In the genomic region with DNA sequence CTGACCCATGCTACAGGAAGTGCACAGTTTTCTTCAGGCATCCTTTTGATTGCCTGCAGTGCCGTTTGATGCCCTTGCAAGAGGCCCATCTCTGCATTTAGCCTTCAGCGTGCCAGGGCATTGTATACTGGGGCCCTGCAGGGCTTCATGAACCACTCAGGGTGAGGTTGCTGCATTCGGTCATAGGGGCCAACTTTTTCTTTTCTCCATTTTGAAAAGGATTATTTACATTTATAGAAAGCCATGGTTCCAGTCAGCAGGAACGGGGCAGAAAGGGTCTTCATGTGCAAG, we compare ENCODE assay signal across 8 mouse cellular contexts. TPM values are rescaled to one million over a fixed set of nuclear protein-coding genes. Genes with fewer than 3 reads are reported as not detected.
DNase-seq lines count a peak whose midpoint lies in the region; ATAC-seq and TF ChIP-seq lines count a peak whose summit lies in the region.

No protein-coding gene starts in this region.

- ATAC-seq in embryonic facial prominence, embryonic 13.5 days (ENCODE audit: insufficient number of reproducible peaks, insufficient read depth, low FRiP score, low TSS enrichment, low read depth), result no peak
- peak; percentile 7; the same call in 1 of the 2 replicates for ATAC-seq in intestine, embryonic 15.5 days

- peak overlapping the region; percentile 61 for H3K4me2 ChIP-seq in embryonic facial prominence, embryonic 13.5 days
- H3K4me2 ChIP-seq in intestine, embryonic 15.5 days (replicated peaks), result peak overlapping the region; percentile 91

- H3K36me3 ChIP-seq in embryonic facial prominence, embryonic 13.5 days, result 0 out of 2 replicates have a peak, but pooled peaks cover under 1% of the 10 kb centered on the region
- no peaks in the 10 kb centered on the region for H3K36me3 ChIP-seq in intestine, embryonic 15.5 days

- no peak for TF ChIP-seq CTCF in layer of hippocampus, adult 2 months (conservative IDR thresholded peaks at IDR 0.05)

- H3K27ac ChIP-seq in layer of hippocampus, adult 2 months, result peak overlapping the region; percentile 89; the same call in 1 of the 2 replicates
- peak overlapping the region; percentile 93; the same call in 1 of the 2 replicates for H3K27ac ChIP-seq in embryonic facial prominence, embryonic 13.5 days
- H3K27ac ChIP-seq in intestine, embryonic 15.5 days, result peak overlapping the region; percentile 19; the same call in 1 of the 2 replicates

- DNase-seq in layer of hippocampus, adult 2 months (ENCODE audit: low spot score in 2 of 2), result no peak
- no peak for DNase-seq in layer of hippocampus, adult 8-10 months (ENCODE audit: low spot score in 2 of 2)
- peak; percentile 27 for DNase-seq in neural tube, embryonic 10.5 days (ENCODE audit: extremely low spot score, low spot score)
- no peak for DNase-seq in layer of hippocampus, adult 11-12 months (ENCODE audit: low spot score)
- DNase-seq in cerebellum, adult 9-10 months, result no peak
- no peak for DNase-seq in gastrocnemius, postnatal 10 days

- no peaks in the 10 kb centered on the region for H3K27me3 ChIP-seq in embryonic facial prominence, embryonic 13.5 days
- H3K27me3 ChIP-seq in intestine, embryonic 15.5 days (replicated peaks), result no peaks in the 10 kb centered on the region

- H3K4me1 ChIP-seq in embryonic facial prominence, embryonic 13.5 days, result peaks cover 38% of the 10 kb centered on the region
- peaks cover 18% of the 10 kb centered on the region for H3K4me1 ChIP-seq in intestine, embryonic 15.5 days (replicated peaks)

- H3K9me3 ChIP-seq in embryonic facial prominence, embryonic 13.5 days, result no peaks in the 10 kb centered on the region
- no peaks in the 10 kb centered on the region for H3K9me3 ChIP-seq in intestine, embryonic 15.5 days

- H3K4me3 ChIP-seq in layer of hippocampus, adult 2 months, result peak overlapping the region; percentile 86
- H3K4me3 ChIP-seq in embryonic facial prominence, embryonic 13.5 days, result peak overlapping the region; percentile 97
- H3K4me3 ChIP-seq in intestine, embryonic 15.5 days (replicated peaks), result peak overlapping the region; percentile 81

- whole genome bisulfite sequencing in embryonic facial prominence, embryonic 13.5 days, result 9% methylated on average over 4 of the region's 4 CpGs
- 15% methylated on average over 4 of the region's 4 CpGs for WGBS in intestine, embryonic 15.5 days

- peak overlapping the region; percentile 90 for H3K9ac ChIP-seq in embryonic facial prominence, embryonic 13.5 days
- peak overlapping the region; percentile 76 for H3K9ac ChIP-seq in intestine, embryonic 15.5 days

RNA-seq across cellular contexts. Expression of gene Mtap, which starts 1.4 kb away (rescaled TPM):
- total RNA-seq in layer of hippocampus, adult 2 months (2021), result 10 to 100 TPM; 10.2 to 10.4 TPM
- 10 to 100 TPM; 10.4 to 11.9 (median 11.0) TPM for total RNA-seq in layer of hippocampus, adult 8-10 months (2022)
- 91.0 and 95.2 TPM in 2 replicates for polyA plus RNA-seq in embryonic facial prominence, embryonic 13.5 days (2015; fragmentation: Nextera tagmentation; extraction: Ambion mirVana)
- polyA plus RNA-seq in intestine, embryonic 15.5 days (2015; fragmentation: Nextera tagmentation; extraction: Ambion mirVana), result 53.7 and 60.5 TPM in 2 replicates
- 10 to 100 TPM; 15.9 to 16.6 TPM for total RNA-seq in gastrocnemius, postnatal 10 days (2021)

Comparison
In these comparisons a context has a peak if more than half of its experiments do, and no peak if none do; other contexts are left out.
1. H3K27ac ChIP-seq: peak in every context shown above with its lines; median percentile 93 in embryonic facial prominence, embryonic 13.5 days; 89 in layer of hippocampus, adult 2 months; 19 in intestine, embryonic 15.5 days.